Mouse (Mus musculus): ENCODE measurements around the gene Atp11a. TPM values are rescaled to one million over a fixed set of nuclear protein-coding genes. Genes with fewer than 3 reads are reported as not detected.

Gene Atp11a
- 124 and 125 TPM in 2 replicates for polyA plus RNA-seq (2012; rRNA removed)

DNA sequence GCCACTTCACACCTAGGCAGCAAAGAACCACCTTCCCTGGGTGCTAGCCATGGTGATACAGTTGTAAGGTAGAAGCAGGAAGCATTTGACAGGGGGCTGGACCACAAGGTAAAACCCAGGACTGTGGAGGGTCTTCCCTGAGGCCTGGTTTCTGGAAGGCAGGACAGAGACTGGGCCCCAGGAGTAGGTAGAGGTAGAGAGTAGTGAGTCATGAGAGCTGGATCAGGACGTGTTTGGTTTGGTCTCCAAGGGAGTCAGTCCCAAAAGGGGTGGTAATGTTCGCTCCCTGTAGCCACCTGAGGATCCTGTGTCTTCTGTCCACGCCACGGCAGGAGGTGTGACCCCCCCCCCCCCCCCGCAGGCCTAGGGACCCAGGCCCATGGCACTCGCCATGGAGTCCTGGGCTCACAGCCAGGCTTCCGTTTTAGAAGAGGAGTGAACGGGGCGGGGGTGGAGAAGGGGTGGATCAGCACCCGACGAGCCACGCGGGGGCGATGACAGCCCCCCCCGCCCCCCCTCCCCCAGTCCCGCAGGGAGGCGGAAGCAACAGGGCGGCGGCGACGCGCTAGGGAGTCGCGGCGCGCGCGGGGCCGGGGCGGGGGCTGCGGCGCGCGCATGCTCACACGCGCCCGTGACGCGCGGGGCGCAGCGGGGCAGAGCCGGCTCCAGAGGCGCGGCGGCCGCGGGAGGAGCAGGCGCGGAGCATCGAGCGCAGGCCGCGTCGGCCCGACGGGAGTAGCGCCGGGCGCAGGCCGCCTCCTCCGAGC, at the start of gene Atp11a:
Gene Atp11a (plus strand): TSS at position 624 of the 767 bp plus-strand sequence.

DNA sequence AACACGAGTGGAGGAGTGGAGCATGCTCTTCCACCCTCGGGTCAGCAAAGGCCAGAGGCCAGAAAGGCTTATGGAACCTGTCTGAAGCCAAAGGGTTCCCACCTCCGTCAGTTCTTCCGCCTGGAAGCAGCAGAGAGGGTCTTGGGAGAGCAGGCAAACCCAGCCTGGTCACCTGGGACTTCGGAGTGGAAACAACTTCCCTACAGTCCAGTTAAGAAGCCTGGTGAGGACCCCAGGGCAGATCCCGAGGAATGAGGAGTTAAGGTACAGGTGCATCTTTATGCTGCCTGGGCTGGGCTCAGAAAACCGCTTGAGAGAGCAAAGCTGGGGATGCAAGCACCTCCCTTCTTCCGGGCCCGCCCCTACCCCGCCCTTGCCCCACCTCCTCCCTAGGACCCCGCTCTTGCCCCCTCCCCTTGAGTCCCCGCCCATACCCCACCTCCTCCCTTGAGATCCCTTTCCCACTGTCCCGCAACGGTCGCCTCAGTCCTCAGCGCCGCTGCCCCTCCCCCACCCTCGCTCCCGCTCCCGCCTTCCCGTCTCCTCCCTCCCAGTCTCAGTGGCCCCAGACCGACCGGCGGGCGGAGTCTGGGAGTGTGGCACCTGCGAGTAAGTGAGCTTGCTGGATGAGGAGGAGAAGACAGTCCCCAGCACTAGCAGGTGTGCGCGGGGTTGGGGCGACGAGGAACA, 116.7 kb downstream of the Atp11a start, which contains the start of gene Mcf2l:
Gene Mcf2l (plus strand): TSS at position 450 of the 690 bp plus-strand sequence.

Other genes starting within 250 kb of the Atp11a start
- not detected in 2 replicates for gene Spaca7, start 184.0 kb upstream of the Atp11a start, polyA plus RNA-seq (2012; rRNA removed)
- gene Tubgcp3, start 84.8 kb upstream of the Atp11a start, polyA plus RNA-seq (2012; rRNA removed), result 66.6 and 76.4 TPM in 2 replicates
- gene Mcf2l, start 116.8 kb downstream of the Atp11a start, polyA plus RNA-seq (2012; rRNA removed), result 7.7 and 8.7 TPM in 2 replicates

Measured in ovary, adult 2 months (tissue).